Mouse (Mus musculus) ovary, postnatal 36 days (tissue): ENCODE measurements at regions not wholly inside any gene's neighbourhood (a gene's known extent, or its start where the extent isn't known, plus 50 kb on each side); places are given as distances from the start of the nearest gene placed in this dataset.
"Not testable (repeated sequence)": the region's sequence is repeated elsewhere in the genome, so short reads cannot be mapped to it uniquely, and the experiment has no call there.

Experiments used
- DNase-seq: peaks from one replicate; pipeline ENCODE4 v3.0.0; 2022; ENCODE audit warnings: low spot score, mixed read lengths

DNA sequence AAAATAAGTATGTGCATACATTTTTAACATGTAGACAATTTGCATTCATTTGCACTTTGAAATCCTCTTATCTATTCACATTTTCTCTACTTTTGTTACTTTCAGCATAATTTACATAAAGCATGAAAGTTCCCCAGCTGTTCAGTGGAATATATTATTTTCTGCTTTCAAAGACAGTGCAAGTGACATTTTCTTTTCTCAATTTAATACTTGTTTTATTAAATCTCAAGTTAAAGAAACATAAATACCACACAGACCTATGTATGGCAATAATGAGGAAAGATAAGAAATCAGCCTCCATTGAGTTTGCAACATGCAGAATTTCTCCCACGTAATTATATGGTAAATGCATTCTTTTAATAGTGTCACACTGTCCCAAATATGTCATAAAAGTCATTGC, 1168.1 kb upstream of the Gje1 start:
- DNase-seq, result no peak

DNA sequence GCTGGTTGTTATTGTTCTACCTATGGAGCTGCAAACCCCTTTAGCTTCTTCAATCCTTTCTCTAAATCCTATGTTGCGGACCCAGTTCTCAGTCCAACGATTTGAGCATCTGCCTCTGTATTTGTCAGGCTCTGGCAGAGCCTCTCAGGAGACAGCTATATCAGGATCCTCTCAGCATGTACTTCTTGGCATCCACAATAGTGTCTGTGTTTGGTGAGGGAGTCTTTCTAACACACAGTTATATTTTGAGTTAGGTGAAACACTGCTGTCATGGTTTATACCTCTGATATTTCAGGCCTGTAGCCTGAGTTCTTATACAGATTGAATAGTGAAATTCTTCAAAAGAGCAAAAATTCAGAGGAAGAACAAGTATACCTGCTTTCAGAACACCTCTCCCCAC, 1150.0 kb upstream of the Gje1 start:
- no peak for DNase-seq

- no peak for DNase-seq
Observed at GRCm38 (mm10) chr10:15866931-15867330, 1148.9 kb upstream of the Gje1 start.

- no peak for DNase-seq
Observed at GRCm38 (mm10) chr10:15841381-15841780, 1123.4 kb upstream of the Gje1 start.

- no peak for DNase-seq
Observed at GRCm38 (mm10) chr10:15832338-15832737, 1114.3 kb upstream of the Gje1 start.

DNA sequence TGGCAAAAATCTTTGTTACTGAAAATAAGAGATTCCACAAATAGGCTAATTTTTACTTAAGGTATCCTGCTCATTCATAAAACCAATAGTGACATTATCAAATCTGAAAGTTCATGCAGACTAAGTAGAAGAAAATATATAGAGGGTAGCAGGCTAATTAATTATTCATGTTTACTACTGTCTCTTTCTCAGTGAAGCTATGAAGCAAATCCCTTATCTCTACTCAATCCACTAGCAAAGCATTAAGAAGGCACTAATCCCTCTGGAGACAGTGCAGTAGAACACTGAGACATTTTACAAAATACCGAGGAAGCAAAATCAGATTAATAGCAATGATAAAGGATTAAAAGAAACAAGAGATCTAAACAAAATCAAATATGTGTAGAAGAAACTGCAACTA, 1107.4 kb upstream of the Gje1 start:
- no peak for DNase-seq

DNA sequence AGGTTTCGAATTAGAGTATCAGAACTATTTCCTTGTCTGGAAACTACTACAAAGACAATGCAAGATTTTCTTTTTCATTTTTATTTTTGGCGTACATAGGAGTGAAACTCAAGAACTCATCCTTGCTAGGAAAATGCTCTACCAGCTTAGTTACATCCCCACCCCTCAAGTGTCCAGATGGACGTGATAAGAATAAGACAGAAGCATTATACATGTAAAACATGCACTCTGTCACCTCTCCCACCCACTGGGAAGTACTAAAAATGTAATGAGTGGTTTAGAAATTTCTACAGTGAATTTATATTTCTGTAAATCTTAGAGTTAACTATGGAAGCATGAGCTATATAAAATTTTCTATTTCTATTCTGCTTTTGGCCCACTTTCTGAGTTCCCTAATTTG, 1089.3 kb upstream of the Gje1 start:
- no peak for DNase-seq

- DNase-seq, result no peak
Observed at GRCm38 (mm10) chr10:15805791-15806190, 1087.8 kb upstream of the Gje1 start.

DNA sequence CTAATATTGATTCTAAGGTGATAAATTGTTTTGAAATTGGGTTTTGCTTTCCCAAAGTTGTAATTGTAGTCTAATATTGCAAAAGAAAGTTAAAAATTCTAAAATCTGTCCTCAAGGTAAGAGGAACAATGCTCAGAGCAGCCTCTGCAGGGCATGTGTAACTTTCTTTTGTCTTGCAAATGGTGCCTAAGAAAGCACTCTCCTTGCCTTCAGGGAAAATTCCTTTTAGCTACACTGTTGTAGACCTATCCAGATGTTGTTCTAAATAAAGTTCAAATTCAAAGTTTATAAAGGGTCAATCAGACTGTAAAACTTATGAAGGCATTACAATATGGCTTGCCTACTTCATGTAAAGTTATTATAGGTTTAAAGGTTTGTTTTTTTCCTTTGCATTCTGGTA, 1075.2 kb upstream of the Gje1 start:
- DNase-seq, result not testable (repeated sequence)

DNA sequence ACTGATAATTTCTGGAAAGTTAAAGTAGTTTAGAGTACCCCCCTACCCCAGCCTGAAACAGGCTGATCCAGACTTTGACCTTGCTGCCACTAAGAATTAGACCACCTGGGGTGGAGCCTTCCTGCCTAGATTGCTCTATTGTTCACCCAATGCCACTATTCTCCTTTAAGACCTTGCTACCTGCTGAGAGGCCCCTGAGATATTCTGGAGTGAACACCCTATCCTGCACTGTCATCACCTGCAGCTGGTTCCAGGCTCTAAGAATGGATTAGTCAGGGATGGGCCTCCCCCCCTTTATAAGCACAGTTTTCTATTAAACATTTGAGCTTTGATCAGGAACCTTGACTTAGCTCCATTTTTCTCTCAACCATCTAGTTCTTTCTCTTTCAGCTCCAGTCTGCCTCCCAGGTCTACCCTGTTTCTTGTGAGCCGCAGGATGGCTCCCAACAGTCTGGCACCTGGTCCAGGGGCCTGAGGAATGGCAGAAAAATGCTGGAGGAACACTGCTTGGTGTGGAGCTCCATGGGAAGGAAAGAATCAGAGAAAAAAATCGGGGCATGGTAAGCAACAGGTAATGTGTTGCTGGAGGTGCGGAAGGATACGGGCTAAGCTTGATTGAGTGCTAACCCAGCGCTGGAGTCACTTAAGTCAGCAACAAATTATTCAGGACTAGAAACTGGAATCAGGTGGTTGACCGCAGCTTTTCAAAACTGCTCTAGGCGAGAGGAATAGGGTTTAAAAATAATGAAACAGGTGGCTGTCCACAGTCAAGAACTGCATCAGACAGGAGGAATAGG, 1073.7 kb upstream of the Gje1 start:
- no peak for DNase-seq

DNA sequence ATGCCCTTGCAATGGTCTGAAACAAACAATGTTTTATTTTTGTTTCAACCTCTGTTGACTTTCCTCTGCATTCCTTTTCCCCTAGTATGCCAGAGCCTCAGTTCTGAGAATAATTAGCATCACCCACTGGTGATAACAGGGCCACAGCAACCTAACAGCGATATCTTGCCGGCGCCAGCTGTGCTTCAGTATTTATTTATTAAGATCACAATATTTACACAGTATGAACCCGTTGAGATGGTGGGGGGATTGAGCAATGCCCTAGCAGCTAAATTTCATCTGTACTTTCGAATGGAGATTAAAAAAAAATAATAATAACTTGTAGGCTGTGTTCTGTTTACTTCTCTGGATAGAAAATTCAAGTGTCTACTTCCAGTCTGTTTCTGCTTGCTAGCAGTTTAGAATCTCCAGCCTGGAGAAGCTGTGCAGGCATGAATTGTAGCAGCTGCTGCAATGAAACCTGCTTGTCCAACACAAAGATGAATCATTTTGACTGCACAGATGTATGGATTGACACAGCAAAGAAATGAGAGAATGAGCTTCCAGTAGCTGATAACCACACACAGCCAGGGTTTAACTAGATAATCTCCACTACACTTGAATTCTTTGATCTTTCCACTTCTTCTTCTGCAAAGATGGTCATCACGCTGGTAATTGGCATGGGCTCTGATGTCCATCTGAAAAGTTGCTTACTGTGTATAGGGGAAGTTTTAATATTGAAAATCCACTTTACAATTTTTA, 1042.1 kb upstream of the Gje1 start:
- DNase-seq, result peak; percentile 3

- DNase-seq, result no peak
Observed at GRCm38 (mm10) chr10:15759576-15759975, 1041.6 kb upstream of the Gje1 start.

- no peak for DNase-seq
Observed at GRCm38 (mm10) chr10:15757503-15757902, 1039.5 kb upstream of the Gje1 start.

DNA sequence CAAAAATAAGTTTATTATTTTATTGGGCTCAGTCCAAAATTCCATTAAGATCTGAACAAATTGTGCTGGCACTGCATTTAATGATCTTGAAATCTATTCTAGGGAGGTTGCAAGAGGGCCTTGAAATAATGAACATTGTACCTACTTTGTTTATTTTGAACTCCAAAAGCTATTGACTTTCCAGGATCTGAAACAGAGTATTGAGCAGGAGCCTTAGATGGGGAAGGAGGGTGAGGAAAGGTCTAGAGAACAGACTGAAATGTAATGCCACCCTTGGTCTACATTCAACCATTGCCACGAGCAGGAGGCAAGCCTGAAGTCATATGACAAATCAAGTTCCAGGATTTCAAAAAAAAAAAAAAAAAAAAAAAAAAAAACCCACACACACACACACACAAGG, 1028.9 kb upstream of the Gje1 start:
- no peak for DNase-seq

DNA sequence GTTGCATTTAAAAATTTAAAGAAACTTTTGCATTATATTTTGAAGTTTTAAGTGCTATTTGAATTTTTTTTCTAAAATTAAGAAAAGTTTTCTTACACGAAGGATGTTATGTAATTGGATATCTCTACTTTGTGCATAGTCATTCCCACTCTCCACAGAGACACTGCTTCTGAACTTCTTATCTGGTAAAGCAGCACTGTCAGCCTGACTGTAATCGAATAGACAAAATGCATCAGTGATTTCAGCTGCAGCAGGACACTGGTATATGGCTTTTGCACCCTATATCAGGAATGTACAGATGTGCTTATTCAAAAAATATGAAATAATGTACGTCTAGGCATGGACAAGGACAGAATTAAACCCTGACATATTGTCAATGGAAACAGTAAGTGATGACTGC, 1020.6 kb upstream of the Gje1 start:
- no peak for DNase-seq

DNA sequence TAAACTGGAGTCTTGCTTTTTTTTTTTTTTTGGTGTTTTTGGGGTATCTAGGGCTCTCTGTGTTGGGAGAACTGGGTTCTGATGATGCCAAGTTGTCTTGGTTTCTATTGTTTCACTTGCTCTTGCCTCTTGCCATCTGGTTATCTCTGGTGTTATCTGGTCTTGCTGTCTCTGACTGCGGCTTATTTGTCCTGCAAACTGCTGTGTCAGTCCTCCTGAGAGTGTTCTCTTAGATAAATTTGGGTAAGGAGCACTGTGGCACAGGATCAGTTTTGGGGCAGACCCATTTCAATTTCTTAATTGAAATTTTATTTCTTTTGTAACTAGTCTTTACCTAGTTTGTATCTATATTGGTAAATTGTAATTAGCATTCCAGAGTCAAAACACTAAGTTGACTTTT, 1013.3 kb upstream of the Gje1 start:
- DNase-seq, result no peak

DNA sequence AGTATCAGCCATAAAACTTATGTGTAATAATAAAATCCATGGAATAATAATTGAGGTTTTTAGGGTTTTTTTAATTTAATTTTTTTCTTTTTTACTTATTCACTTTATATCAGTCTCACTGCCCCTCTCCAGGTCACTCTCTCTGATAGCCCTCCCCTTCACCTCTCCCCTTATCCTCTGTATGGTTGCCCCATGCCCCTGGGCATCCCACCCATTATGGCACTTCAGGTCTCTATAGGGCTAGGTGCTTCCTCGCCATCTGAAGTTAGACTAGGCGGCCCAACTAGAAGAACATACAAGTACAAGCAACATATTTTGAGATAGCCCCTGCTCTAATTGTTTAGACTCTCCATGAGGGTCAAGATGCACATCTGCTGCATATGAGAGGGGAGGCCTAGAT, 979.9 kb upstream of the Gje1 start:
- no peak for DNase-seq

GRCm38 (mm10) chr10:15697050-15697449, 979.0 kb upstream of the Gje1 start:
- DNase-seq, result no peak

DNA sequence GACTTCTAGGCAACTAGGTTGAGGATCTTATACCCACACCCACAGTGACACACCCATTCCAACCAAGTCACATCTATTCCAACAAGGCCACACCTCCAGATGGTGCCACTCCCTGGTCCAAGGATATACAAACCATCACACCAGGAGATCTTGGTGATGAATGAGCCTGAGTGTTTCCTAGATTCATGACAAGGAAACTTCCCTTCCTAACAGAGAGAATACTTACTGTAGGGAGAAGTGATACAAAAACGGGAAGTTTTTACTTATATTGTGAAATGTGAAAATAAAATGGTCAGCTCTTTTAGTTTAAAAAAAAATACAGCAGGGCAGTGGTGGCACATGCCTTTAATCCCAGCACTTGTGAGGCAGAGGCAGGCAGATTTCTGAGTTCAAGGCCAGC, 953.6 kb upstream of the Gje1 start:
- not testable (repeated sequence) for DNase-seq
